ENCODE assay signal across 25 mouse cellular contexts in genomic region chr12:112735896-112736635, GRCm38 (mm10). TPM values are rescaled to one million over a fixed set of nuclear protein-coding genes. Genes with fewer than 3 reads are reported as not detected.
DNase-seq lines count a peak whose midpoint lies in the region; ATAC-seq and TF ChIP-seq lines count a peak whose summit lies in the region.
"Had no signal": no experiment of that assay in that cellular context is flagged by ENCODE, and none has a peak within 500 bp of the region (broad histone marks: within the 10 kb centered on the region; RNA-seq: fewer than 3 reads in every experiment).

No protein-coding gene starts in this region.

- no peak overlapping the region for H3K4me3 ChIP-seq in midbrain, embryonic 10.5 days
- no peak overlapping the region for H3K4me3 ChIP-seq in midbrain, embryonic 13.5 days (replicated peaks)
- no peak overlapping the region for H3K4me3 ChIP-seq in lung, adult 2 months (replicated peaks; ENCODE audit: extremely low read depth, low read depth, low read length)
- H3K4me3 ChIP-seq: embryonic facial prominence, embryonic 12.5 days; left cerebral cortex, adult 2 months; limb, embryonic 12.5 days; neural tube, embryonic 12.5 days had no signal

- 88% methylated on average over 29 of the region's 29 CpGs for WGBS in midbrain, embryonic 10.5 days
- WGBS in midbrain, embryonic 13.5 days = 88% methylated on average over 29 of the region's 29 CpGs
- WGBS in lung, adult 2 months = 86% methylated on average over 29 of the region's 29 CpGs

- no peak for ATAC-seq in midbrain, embryonic 13.5 days
- ATAC-seq: forebrain, postnatal 0 days; intestine, postnatal 0 days; liver, postnatal 0 days had no signal

- H3K9me3 ChIP-seq in midbrain, embryonic 10.5 days (replicated peaks) = no peaks in the 10 kb centered on the region
- no peaks in the 10 kb centered on the region for H3K9me3 ChIP-seq in midbrain, embryonic 13.5 days
- H3K9me3 ChIP-seq: embryonic facial prominence, embryonic 12.5 days; limb, embryonic 12.5 days; neural tube, embryonic 12.5 days had no signal

- peak; percentile 73 for DNase-seq in heart, adult 11 months
- DNase-seq in heart, postnatal 4 days = no peak
- no peak for DNase-seq in midbrain, embryonic 10.5 days (ENCODE audit: low spot score)
- peak; percentile 41 for DNase-seq in cerebellum, adult 8-10 months
- DNase-seq in cerebellum, postnatal 36 days = peak; percentile 55 to 59
- DNase-seq in lung, adult 2 months = no peak
- DNase-seq: adrenal gland, postnatal 10 days; B cell, adult 2 months; forebrain, postnatal 0 days; liver, postnatal 0 days; lung, postnatal 10 days; midbrain, embryonic 14.5 days; retina, postnatal 1 day; right cerebral cortex, postnatal 4 days; thymus, adult 18-20 months; thymus, postnatal 4 days had no signal

- H3K9ac ChIP-seq in midbrain, embryonic 13.5 days (replicated peaks) = no peak overlapping the region; the same call in 1 of the 2 replicates
- H3K9ac ChIP-seq: embryonic facial prominence, embryonic 12.5 days; forebrain, postnatal 0 days; limb, embryonic 12.5 days; liver, postnatal 0 days; neural tube, embryonic 12.5 days had no signal

- no peak overlapping the region for H3K4me2 ChIP-seq in midbrain, embryonic 13.5 days (replicated peaks)
- H3K4me2 ChIP-seq: embryonic facial prominence, embryonic 12.5 days; heart, embryonic 11.5 days; limb, embryonic 12.5 days; liver, embryonic 11.5 days; neural tube, embryonic 12.5 days had no signal

- TF ChIP-seq POLR2A in lung, adult 2 months (IDR thresholded peaks at IDR 0.05; ENCODE audit: borderline replicate concordance, extremely low read depth, low read depth, low read length) = no peak

- peaks cover 28% of the 10 kb centered on the region for H3K36me3 ChIP-seq in midbrain, embryonic 10.5 days
- peaks cover 99% of the 10 kb centered on the region for H3K36me3 ChIP-seq in midbrain, embryonic 13.5 days

- peaks cover 9% of the 10 kb centered on the region; the same call in 1 of the 2 replicates for H3K4me1 ChIP-seq in midbrain, embryonic 10.5 days
- H3K4me1 ChIP-seq in midbrain, embryonic 13.5 days (replicated peaks) = no peaks in the 10 kb centered on the region
- H3K4me1 ChIP-seq in lung, adult 2 months (ENCODE audit: control insufficient read depth, insufficient read depth, low read length) = no peaks in the 10 kb centered on the region
- H3K4me1 ChIP-seq: embryonic facial prominence, embryonic 12.5 days; limb, embryonic 12.5 days; neural tube, embryonic 12.5 days had no signal

- no peaks in the 10 kb centered on the region for H3K27me3 ChIP-seq in midbrain, embryonic 10.5 days (ENCODE audit: low read depth, poor library complexity, severe bottlenecking)
- no peaks in the 10 kb centered on the region for H3K27me3 ChIP-seq in midbrain, embryonic 13.5 days
- H3K27me3 ChIP-seq: CH12.LX; embryonic facial prominence, embryonic 12.5 days; limb, embryonic 12.5 days; neural tube, embryonic 12.5 days had no signal

- H3K27ac ChIP-seq in midbrain, embryonic 10.5 days (replicated peaks) = peak overlapping the region; percentile 65
- no peak overlapping the region for H3K27ac ChIP-seq in midbrain, embryonic 13.5 days
- H3K27ac ChIP-seq: embryonic facial prominence, embryonic 12.5 days; left cerebral cortex, adult 2 months; limb, embryonic 12.5 days; neural tube, embryonic 12.5 days had no signal

- TF ChIP-seq CTCF in lung, adult 2 months (IDR thresholded peaks at IDR 0.05; ENCODE audit: insufficient read depth, low read length) = no peak

RNA-seq across cellular contexts. Expression of gene Cep170b, which starts 15.8 kb away (rescaled TPM):
- total RNA-seq in heart, postnatal 4 days (2021) = 10 to 100 TPM; 13.1 to 14.1 TPM
- 3.3 and 4.3 TPM in 2 replicates for polyA plus RNA-seq in midbrain, embryonic 10.5 days (2016; fragmentation: Nextera tagmentation; extraction: Ambion mirVana)
- polyA plus RNA-seq in midbrain, embryonic 13.5 days (2015; fragmentation: Nextera tagmentation; extraction: Ambion mirVana) = 20.2 and 22.0 TPM in 2 replicates
- 68.2 and 73.2 TPM in 2 replicates for polyA plus RNA-seq in lung, adult 2 months (2012; rRNA removed)

RNA-seq across cellular contexts. Expression of gene Pld4, which starts 24.4 kb away (rescaled TPM):
- 1 to 10 TPM; 3.4 to 4.1 TPM for total RNA-seq in heart, postnatal 4 days (2021)
- polyA plus RNA-seq in midbrain, embryonic 10.5 days (2016; fragmentation: Nextera tagmentation; extraction: Ambion mirVana) = 3.7 and 5.7 TPM in 2 replicates
- 5.2 and 6.4 TPM in 2 replicates for polyA plus RNA-seq in midbrain, embryonic 13.5 days (2015; fragmentation: Nextera tagmentation; extraction: Ambion mirVana)
- 78.2 and 90.1 TPM in 2 replicates for polyA plus RNA-seq in lung, adult 2 months (2012; rRNA removed)

RNA-seq across cellular contexts. Expression of gene Zbtb42, which starts 57.4 kb away (rescaled TPM):
- total RNA-seq in heart, postnatal 4 days (2021) = 10 to 100 TPM in 1 of 2 experiments, 1 to 10 TPM in 1; 10.0 to 10.1 TPM
- polyA plus RNA-seq in midbrain, embryonic 10.5 days (2016; fragmentation: Nextera tagmentation; extraction: Ambion mirVana) = 8.2 and 9.2 TPM in 2 replicates
- polyA plus RNA-seq in midbrain, embryonic 13.5 days (2015; fragmentation: Nextera tagmentation; extraction: Ambion mirVana) = 2.8 and 3.3 TPM in 2 replicates
- 40.9 and 51.2 TPM in 2 replicates for polyA plus RNA-seq in lung, adult 2 months (2012; rRNA removed)

Comparison
In these comparisons a context has a peak if more than half of its experiments do, and no peak if none do; other contexts are left out.
1. DNase-seq: peak in heart, adult 11 months (single experiment), cerebellum, adult 8-10 months (single experiment) and cerebellum, postnatal 36 days (2 of 2); none in heart, postnatal 4 days (single experiment), midbrain, embryonic 10.5 days (single experiment) and lung, adult 2 months (single experiment).
2. RNA of gene Pld4, which starts 24.4 kb away (polyA plus RNA-seq): 78.2 to 90.1 TPM in lung, adult 2 months; 5.2 to 6.4 TPM in midbrain, embryonic 13.5 days and 3.7 to 5.7 TPM in midbrain, embryonic 10.5 days; every median in the first group is over 10 times any median in the second.